Mouse (Mus musculus) hindbrain, embryonic 16.5 days (tissue): ENCODE measurements at regions not wholly inside any gene's neighbourhood (a gene's known extent, or its start where the extent isn't known, plus 50 kb on each side); places are given as distances from the start of the nearest gene placed in this dataset.

ENCODE experiments used
- ATAC-seq: fragments of 200-750 bp; cut with Nextera tagmentation; 2 replicates; pipeline ENCODE4 v1.8.0; 2017; ENCODE audit warnings: moderate TSS enrichment, moderate library complexity
- H3K27ac ChIP-seq: fragments of 300-500 bp; sonication (generic); 2 replicates; pipeline ENCODE4 v1.5.1; 2014; ENCODE audit warnings: low read depth, mild to moderate bottlenecking, control low read depth, low read length, moderate library complexity
- H3K27me3 ChIP-seq: fragments of 300-500 bp; sonication (generic); replicated peaks from 2 replicates; pipeline ENCODE4 v1.6.1; 2014; ENCODE audit warnings: low read length; ENCODE audit not compliant: control insufficient read depth, insufficient read depth
- H3K36me3 ChIP-seq: fragments of 300-500 bp; sonication (generic); 2 replicates; pipeline ENCODE4 v1.6.1; 2014; ENCODE audit warnings: mild to moderate bottlenecking, low read length, moderate library complexity, mixed read lengths; ENCODE audit not compliant: control insufficient read depth, insufficient read depth
- H3K4me1 ChIP-seq: fragments of 300-500 bp; sonication (generic); 2 replicates; pipeline ENCODE4 v1.6.1; 2014; ENCODE audit warnings: low read depth, low read length; ENCODE audit not compliant: control insufficient read depth, insufficient read depth
- H3K4me2 ChIP-seq: fragments of 300-500 bp; sonication (generic); 2 replicates; pipeline ENCODE4 v1.6.1; 2014; ENCODE audit warnings: mild to moderate bottlenecking, low read length, control low read depth, moderate library complexity
- H3K4me3 ChIP-seq: fragments of 300-500 bp; sonication (generic); 2 replicates; pipeline ENCODE4 v1.5.1; 2014; ENCODE audit warnings: mild to moderate bottlenecking, low read length, control low read depth, moderate library complexity
- H3K9ac ChIP-seq: fragments of 300-500 bp; sonication (generic); 2 replicates; pipeline ENCODE4 v1.6.1; 2014; ENCODE audit warnings: low read depth, mild to moderate bottlenecking, control low read depth, low read length, moderate library complexity
- H3K9me3 ChIP-seq: fragments of 300-500 bp; sonication (generic); 2 replicates; pipeline ENCODE4 v1.6.1; 2014; ENCODE audit warnings: mild to moderate bottlenecking, low read length, moderate library complexity; ENCODE audit not compliant: control insufficient read depth
- WGBS: fragments of 180-500 bp; shearing (Covaris S2); extraction: QIAGEN DNeasy Blood & Tissue Kit; methylation state at CpG from one replicate; pipeline ENCODE4 v1.1.7; 2014; 5-methylcytosine and 5-hydroxymethylcytosine counted together

DNA sequence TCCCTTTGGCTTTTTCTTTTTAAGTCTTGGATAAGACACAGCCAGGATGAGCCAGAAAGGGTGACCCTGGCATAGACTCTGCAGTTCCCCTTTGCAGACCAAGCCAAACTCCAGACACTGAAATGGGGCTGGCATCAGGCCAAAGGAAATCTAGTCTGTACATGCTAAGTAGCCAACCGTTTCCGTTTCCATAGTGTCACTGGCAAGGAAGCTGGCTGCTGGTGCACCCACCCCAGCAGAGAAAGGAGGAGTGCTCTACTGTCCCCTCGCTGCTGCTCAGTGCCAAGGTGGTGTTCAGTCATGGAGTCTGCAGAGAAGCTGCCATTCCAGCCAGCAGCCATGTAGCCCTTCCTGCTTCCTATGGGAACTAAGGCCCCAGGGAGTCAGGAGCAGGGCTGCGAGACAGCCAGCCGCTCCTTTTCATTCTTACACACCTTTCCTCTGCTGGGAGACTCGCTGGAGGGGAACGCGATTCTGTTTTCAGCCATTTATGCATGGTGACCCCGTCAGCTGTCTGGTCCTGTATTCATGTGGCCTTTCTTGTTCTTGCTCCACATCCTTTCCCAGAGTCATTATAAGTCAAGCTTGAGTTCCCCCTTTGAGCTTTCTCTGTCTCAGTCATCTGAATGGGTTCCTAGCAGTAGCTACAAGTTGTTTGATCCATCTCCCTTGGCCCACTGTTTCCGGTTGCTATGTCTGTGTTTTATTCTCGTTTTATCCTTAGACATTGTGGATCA lies 341.3 kb downstream of the Ankrd50 start:
- Histone ChIP-seq H3K27me3 (no peaks in the 10 kb centered on the region), H3K4me3 (no peak overlapping the region), H3K36me3 (no peaks in the 10 kb centered on the region), H3K4me2 (peak overlapping the region; percentile 30; the same call in 1 of the 2 replicates), H3K27ac (peak overlapping the region; percentile 70; the same call in 1 of the 2 replicates), H3K9me3 (no peaks in the 10 kb centered on the region), H3K9ac (no peak overlapping the region), H3K4me1 (peaks cover 9% of the 10 kb centered on the region)
- 32% methylated on average over 11 of the region's 11 CpGs for WGBS
- peak; percentile 99 for ATAC-seq

DNA sequence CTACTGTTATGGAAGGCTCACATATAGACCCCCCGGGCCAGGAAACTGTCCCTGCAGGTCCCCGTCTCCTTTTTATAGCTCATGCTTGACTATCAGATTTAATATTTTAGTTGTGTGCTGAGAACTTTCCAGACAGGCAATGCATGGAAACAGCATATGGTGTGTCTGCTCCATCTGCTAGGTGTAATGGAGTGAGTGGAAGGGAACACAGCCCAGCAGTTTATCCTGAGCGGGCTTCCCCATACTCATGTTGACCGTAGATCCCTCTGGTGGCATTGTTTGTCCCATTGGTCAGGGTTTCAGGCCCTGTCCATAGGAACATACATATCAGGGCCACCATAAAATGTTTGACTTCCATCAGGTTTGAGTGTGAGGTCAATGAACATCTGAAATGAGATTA lies 345.3 kb downstream of the Ankrd50 start:
- no peaks in the 10 kb centered on the region for H3K36me3 ChIP-seq
- no peaks in the 10 kb centered on the region for H3K27me3 ChIP-seq
- no peak overlapping the region for H3K4me3 ChIP-seq
- no peak overlapping the region for H3K4me2 ChIP-seq
- peaks cover 9% of the 10 kb centered on the region for H3K4me1 ChIP-seq
- 89% methylated on average over 4 of the region's 4 CpGs for WGBS
- H3K27ac ChIP-seq: no peak overlapping the region
- H3K9me3 ChIP-seq: no peaks in the 10 kb centered on the region
- no peak for ATAC-seq
- H3K9ac ChIP-seq: no peak overlapping the region

DNA sequence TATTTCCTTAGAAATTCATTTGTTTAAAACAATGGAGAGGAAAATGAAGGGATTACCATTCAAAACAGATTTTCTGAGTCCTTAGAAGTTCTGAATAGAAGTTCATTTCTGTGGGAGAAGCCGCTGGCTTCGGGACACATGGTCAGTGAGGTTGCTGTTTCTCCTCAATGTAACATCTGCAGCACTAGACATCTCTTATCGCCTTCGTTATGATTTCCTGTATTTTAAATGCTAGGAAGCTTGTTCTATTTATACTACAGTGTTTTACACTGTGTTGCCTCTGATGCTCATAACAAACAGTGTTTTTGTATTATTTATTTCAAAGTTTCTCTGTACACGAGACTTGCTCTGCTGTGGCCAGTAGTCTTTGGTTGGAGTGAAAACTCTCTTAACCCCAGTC lies 346.6 kb downstream of the Ankrd50 start:
- Histone ChIP-seq H3K4me2 (no peak overlapping the region), H3K4me3 (no peak overlapping the region), H3K9me3 (no peaks in the 10 kb centered on the region), H3K9ac (no peak overlapping the region), H3K27ac (no peak overlapping the region), H3K27me3 (no peaks in the 10 kb centered on the region), H3K4me1 (peaks cover 4% of the 10 kb centered on the region), H3K36me3 (no peaks in the 10 kb centered on the region)
- WGBS: 72% methylated on average over 5 of the region's 5 CpGs
- no peak for ATAC-seq

DNA sequence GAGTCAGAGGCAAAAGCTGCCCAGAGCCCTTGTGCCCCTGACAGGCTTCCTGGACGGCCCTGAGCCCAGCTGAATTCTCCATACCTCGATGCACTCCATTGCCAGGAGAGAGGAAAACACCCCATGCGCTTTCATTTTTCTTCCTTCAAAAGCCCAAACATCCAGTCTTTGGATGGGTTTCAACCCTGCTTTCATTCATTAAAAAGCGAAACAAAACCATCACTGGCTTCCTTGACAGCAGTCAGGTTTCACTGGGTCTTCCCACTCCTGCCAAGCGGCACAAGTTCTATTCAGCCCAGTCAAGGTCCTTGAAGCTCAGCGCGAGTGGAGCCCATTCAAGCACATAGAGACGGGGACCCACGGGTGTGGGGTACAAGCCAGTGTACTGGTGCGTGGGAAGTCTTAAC lies 348.8 kb downstream of the Ankrd50 start:
- Histone ChIP-seq H3K9ac (no peak overlapping the region), H3K4me1 (no peaks in the 10 kb centered on the region), H3K36me3 (no peaks in the 10 kb centered on the region), H3K9me3 (no peaks in the 10 kb centered on the region), H3K27me3 (no peaks in the 10 kb centered on the region), H3K4me3 (no peak overlapping the region), H3K4me2 (no peak overlapping the region), H3K27ac (no peak overlapping the region)
- 45% methylated on average over 10 of the region's 10 CpGs for WGBS
- ATAC-seq: peak; percentile 94

DNA sequence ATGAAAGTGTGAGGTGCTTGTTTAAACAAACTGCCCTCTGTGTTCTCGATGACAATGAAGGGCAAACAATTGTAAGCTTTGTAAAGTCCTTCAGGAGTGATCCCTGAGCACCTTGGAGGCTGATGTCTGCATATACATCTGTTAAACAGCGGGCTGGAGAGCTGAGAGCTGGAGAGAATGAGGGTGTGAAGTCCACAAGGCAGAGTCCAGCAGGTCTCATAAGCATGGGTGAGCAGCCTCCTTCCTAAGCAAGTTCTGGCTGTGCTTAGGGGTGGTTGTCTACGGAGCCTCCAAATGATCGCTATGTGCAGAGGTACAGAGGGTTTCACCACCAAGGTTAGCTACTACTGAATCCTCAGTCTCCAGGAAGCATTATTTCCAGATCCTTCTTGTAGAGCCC lies 350.2 kb downstream of the Ankrd50 start:
- no peaks in the 10 kb centered on the region for H3K36me3 ChIP-seq
- no peaks in the 10 kb centered on the region for H3K4me1 ChIP-seq
- H3K27ac ChIP-seq: no peak overlapping the region
- H3K9ac ChIP-seq: no peak overlapping the region
- no peak overlapping the region for H3K4me3 ChIP-seq
- H3K27me3 ChIP-seq: no peaks in the 10 kb centered on the region
- no peak overlapping the region for H3K4me2 ChIP-seq
- no peaks in the 10 kb centered on the region for H3K9me3 ChIP-seq
- no peak for ATAC-seq
- 93% methylated on average over 4 of the region's 4 CpGs for WGBS

DNA sequence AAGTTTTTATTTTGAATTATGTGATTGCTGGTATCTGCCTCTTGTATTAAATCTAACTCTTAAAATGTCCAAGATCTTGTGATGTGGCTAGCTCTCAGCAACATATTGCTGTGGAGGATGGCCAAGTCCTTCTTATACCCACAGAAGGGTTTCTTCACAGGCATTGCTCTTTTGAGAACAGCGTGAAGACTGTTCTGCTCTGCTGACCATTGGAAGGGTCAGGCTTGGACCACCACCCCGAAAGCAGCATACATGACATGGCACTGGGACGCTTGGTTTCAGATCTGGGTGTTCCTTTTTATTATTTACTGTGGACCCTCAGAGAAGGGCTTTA lies 352.8 kb downstream of the Ankrd50 start:
- Histone ChIP-seq H3K9ac (no peak overlapping the region), H3K4me3 (no peak overlapping the region), H3K4me1 (no peaks in the 10 kb centered on the region), H3K27ac (no peak overlapping the region), H3K4me2 (no peak overlapping the region), H3K36me3 (no peaks in the 10 kb centered on the region), H3K27me3 (no peaks in the 10 kb centered on the region), H3K9me3 (no peaks in the 10 kb centered on the region)
- ATAC-seq: no peak
- whole genome bisulfite sequencing: 92% methylated on average over 3 of the region's 3 CpGs

DNA sequence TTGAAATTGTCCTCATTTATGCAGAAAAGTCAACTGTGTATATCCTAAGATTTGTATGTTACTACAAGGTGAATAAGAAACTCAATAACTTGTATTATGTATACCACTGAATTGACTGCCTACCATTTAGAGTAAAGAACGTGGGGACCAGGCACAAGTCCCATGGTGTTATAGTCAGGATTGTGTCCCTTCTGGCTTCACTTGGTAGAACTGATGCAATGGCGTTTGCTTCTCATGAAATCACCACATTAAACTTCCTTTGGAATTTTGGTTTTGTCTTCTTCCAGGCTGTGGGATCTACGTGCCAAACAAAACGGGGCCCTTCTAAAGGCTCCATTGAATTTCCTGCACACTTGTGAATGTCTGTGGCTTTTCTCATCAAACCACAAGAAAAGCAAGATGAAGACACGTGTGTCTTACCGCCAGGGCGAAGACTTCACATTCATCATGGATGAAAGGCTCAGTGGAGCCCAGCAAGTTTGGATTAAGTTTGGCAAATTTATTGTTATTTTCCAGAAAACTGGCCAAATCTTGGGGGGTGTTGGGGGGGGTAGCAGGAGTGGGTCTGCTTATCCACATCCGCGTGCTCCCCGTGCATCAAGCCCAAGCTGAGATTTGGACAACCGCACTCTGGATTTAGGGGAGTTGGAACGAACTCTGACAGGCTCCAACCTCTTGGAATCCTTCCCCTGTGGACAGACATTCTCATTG lies 353.3 kb downstream of the Ankrd50 start:
- Histone ChIP-seq H3K9ac (no peak overlapping the region), H3K36me3 (no peaks in the 10 kb centered on the region), H3K27ac (no peak overlapping the region), H3K27me3 (no peaks in the 10 kb centered on the region), H3K4me2 (no peak overlapping the region), H3K4me3 (no peak overlapping the region), H3K4me1 (no peaks in the 10 kb centered on the region), H3K9me3 (no peaks in the 10 kb centered on the region)
- 90% methylated on average over 12 of the region's 12 CpGs for WGBS
- ATAC-seq: no peak

DNA sequence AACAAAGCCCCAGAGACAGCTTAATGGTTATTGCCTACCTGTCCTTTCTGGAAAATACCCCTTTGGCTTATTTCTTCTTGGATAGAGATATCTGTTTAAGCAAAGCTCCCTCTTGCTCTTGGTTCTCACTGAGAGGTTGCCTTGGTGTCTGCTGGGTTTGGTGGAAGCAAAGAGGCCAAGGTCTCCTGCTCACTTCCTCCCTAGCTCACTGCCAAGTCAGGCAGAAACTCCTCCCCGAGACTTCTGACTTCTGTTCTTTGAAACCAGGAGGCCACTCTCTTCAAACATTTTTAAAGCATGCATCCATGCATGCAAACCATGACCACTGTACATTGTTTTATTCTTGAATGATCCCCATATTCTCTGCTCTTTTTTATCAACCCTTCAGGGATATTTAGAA lies 354.6 kb downstream of the Ankrd50 start:
- Histone ChIP-seq H3K4me1 (no peaks in the 10 kb centered on the region), H3K27me3 (no peaks in the 10 kb centered on the region), H3K4me2 (no peak overlapping the region), H3K9me3 (no peaks in the 10 kb centered on the region), H3K4me3 (no peak overlapping the region), H3K9ac (no peak overlapping the region), H3K36me3 (no peaks in the 10 kb centered on the region), H3K27ac (no peak overlapping the region)
- WGBS: 33% methylated on average over 1 of the region's 1 CpGs
- ATAC-seq: no peak

DNA sequence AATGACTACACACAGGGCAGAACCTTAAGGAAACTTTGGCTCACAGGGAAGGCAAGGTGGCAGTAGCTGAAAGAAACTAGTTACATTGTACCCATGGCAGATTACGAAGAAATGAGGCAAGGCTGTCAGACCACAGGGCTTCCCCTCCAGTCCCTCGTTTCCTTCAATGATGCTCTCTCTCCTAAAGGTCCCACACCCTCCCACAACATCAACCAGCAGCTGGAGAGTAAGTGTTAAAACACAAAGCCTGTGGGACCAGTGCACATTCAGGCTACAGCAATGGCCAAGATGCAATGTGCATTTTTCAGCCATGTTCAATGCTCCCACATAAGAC lies 355.5 kb downstream of the Ankrd50 start:
- H3K9ac ChIP-seq: no peak overlapping the region
- no peaks in the 10 kb centered on the region for H3K9me3 ChIP-seq
- H3K27ac ChIP-seq: no peak overlapping the region
- no peaks in the 10 kb centered on the region for H3K4me1 ChIP-seq
- no peak for ATAC-seq
- no peaks in the 10 kb centered on the region for H3K27me3 ChIP-seq
- 85% methylated on average over 2 of the region's 2 CpGs for WGBS
- H3K4me2 ChIP-seq: no peak overlapping the region
- no peaks in the 10 kb centered on the region for H3K36me3 ChIP-seq
- no peak overlapping the region for H3K4me3 ChIP-seq
